Mouse (Mus musculus) cerebellum, postnatal 10 days (tissue): ENCODE measurements around the gene Raver1.
"Not testable (repeated sequence)": the region's sequence is repeated elsewhere in the genome, so short reads cannot be mapped to it uniquely, and the experiment has no call there.

Experiments
- DNase-seq, 2 experiments: peaks; one replicate each; pipeline ENCODE4 v3.0.0; 2021; ENCODE audit warnings: mixed read lengths in 2 of 2

Gene Raver1

GRCm38 (mm10) chr9:21104814-21105213 is 13.0 kb upstream of the Raver1 start:
- no peak for DNase-seq

- no peak for DNase-seq
These were observed 10.3 kb upstream of the Raver1 start for GRCm38 (mm10) chr9:21102076-21102475.

- no peak for DNase-seq
These were observed 8.8 kb upstream of the Raver1 start for GRCm38 (mm10) chr9:21100447-21101161.

- no peak for DNase-seq
These were observed 6.0 kb upstream of the Raver1 start for GRCm38 (mm10) chr9:21097793-21098192.

GRCm38 (mm10) chr9:21095958-21096357 is 4.2 kb upstream of the Raver1 start:
- DNase-seq, result no peak

- no peak for DNase-seq
These were observed 1.6 kb upstream of the Raver1 start for GRCm38 (mm10) chr9:21093423-21093822.

- DNase-seq, result peak in 1 of 2 experiments; percentile 36
These were observed 669 bp downstream of the Raver1 start for GRCm38 (mm10) chr9:21090972-21091706.

GRCm38 (mm10) chr9:21090537-21090936 is 1.3 kb downstream of the Raver1 start:
- DNase-seq, result no peak

GRCm38 (mm10) chr9:21083324-21083723 is 8.5 kb downstream of the Raver1 start:
- DNase-seq, result no peak

- peak; percentile 41 to 46 for DNase-seq
These were observed 10.7 kb downstream of the Raver1 start for GRCm38 (mm10) chr9:21081127-21081526.

GRCm38 (mm10) chr9:21075625-21076024 is 16.2 kb downstream of the Raver1 start:
- DNase-seq, result no peak

- DNase-seq, result no peak
These were observed 17.6 kb downstream of the Raver1 start for GRCm38 (mm10) chr9:21074173-21074572.

GRCm38 (mm10) chr9:21073044-21073840 is 18.6 kb downstream of the Raver1 start, which contains the start of the genes Gm49373 and Fdx1l:
Gene Gm49373 (minus strand): TSS chr9:21073096.
Gene Fdx1l (minus strand): TSS chr9:21073614.
- DNase-seq, result peak; percentile 95

- DNase-seq, result peak in 1 of 2 experiments; percentile 17
These were observed 19.2 kb downstream of the Raver1 start for GRCm38 (mm10) chr9:21072641-21073040.

- DNase-seq, result no peak
These were observed 24.7 kb downstream of the Raver1 start, which contains the start of gene Zglp1 for GRCm38 (mm10) chr9:21067006-21067684. Gene Zglp1 (minus strand): TSS chr9:21067093.

- no peak for DNase-seq
These were observed 28.9 kb downstream of the Raver1 start for GRCm38 (mm10) chr9:21062928-21063327.

- DNase-seq, result no peak
These were observed 40.2 kb downstream of the Raver1 start for GRCm38 (mm10) chr9:21051578-21051977.

- no peak for DNase-seq
These were observed 46.6 kb downstream of the Raver1 start for GRCm38 (mm10) chr9:21045235-21045634.

GRCm38 (mm10) chr9:21044785-21045184 is 47.0 kb downstream of the Raver1 start:
- not testable (repeated sequence) for DNase-seq

- DNase-seq, result no peak
These were observed 48.2 kb downstream of the Raver1 start for GRCm38 (mm10) chr9:21043563-21043962.

- no peak for DNase-seq
These were observed 50.5 kb downstream of the Raver1 start for GRCm38 (mm10) chr9:21041308-21041707.

GRCm38 (mm10) chr9:21039779-21040178 is 52.0 kb downstream of the Raver1 start:
- no peak for DNase-seq
